Mouse (Mus musculus) thymus, postnatal 10 days (tissue): ENCODE data around the gene Atp1a2.
"Not testable (repeated sequence)": the region's sequence is repeated elsewhere in the genome, so short reads cannot be mapped to it uniquely, and the experiment has no call there.

Experiments used
- DNase-seq, 2 experiments: peaks; one replicate each; pipeline ENCODE4 v3.0.0; 2021; ENCODE audit warnings: low spot score in 2 of 2

Atp1a2 gene

DNA sequence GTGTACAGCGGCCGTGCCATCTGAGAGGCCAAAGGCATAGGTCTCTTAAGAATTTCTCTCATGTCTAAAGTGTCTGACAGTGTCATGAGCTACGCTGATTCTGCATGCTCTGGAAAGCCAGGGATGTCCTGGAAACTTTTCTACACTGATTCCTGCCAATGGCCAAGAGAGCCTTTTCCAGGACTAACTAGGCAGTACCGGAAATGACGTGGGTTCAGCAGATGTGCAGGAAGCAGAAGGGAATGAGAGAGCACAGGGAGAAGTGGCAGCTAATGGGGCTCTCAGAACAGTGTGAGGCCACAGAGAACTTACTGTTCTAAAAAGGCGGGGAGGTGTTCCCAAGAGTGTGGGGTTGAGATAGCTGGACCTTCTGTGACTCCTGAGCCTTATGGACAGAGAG lies 24.5 kb downstream of the Atp1a2 start:
- no peak for DNase-seq

DNA sequence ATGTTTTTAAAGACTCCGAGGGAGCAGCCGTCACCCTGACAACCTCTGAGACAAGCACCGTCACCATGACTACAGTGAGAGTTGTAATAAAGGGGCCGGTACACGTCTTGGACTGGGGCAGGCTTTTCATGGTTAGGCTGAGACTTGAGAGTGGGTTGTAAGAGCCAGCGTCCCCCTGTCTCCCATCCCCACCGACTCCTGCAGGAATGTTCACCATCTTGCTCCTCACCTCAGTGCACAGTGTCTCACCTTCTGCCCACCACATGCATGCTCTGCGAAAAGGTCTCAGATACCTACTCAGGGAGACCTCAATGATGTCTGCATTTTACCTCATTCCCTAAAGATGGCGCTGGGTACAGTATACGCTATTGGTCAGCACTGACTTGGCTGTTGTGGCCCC lies 26.1 kb downstream of the Atp1a2 start:
- DNase-seq: no peak

DNA sequence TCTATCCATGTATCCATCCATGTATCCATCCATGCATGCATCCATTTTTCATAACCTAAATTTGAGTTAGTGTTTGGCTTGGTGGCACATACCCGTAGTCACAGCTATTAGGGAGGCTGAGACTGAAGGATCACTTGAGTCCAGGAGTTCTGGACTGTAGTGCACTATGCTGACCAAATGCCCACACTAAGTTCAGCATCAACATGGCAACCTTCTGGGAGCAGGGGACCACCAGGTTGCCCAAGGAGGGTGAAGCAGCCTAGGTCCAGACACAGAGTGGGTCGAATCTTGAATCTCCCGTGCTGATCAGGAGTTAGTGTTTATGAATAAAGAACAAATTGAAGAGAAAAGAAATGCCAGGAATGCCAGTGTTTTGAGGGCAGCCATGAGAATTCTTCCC lies 26.7 kb downstream of the Atp1a2 start:
- DNase-seq: no peak

DNA sequence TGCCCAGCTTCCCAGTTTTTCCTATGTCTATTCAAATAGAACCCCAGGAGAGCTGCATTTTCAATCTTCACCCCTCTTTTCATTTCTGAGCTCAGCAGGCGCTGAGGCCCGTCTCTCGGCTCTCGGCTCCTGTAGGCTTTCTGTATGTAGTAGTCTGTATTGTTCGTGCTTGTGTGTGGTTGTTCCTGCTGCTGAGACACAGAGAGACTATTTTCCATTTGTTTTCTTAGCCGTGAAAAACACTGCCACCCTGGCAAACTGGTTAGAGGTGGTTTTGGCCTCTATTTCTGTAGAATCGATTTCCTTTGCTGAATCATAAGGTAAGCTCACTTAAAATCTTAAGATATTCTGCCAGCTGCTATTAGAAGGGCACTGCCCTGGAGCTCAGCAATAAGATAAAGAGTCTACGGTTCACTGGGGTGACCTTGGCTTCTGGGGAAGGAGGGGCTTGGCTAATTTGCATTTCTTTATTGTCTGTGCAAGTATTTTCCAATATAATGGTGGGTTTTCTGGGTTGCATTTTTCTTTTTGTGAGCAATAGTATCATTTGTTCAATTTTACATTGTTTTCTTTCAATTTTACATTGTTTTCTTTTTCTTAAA lies 36.3 kb downstream of the Atp1a2 start, which contains the start of gene Igsf8:
Igsf8 (plus strand) TSS at position 165 of the 602 bp plus-strand sequence.
- no peak for DNase-seq

DNA sequence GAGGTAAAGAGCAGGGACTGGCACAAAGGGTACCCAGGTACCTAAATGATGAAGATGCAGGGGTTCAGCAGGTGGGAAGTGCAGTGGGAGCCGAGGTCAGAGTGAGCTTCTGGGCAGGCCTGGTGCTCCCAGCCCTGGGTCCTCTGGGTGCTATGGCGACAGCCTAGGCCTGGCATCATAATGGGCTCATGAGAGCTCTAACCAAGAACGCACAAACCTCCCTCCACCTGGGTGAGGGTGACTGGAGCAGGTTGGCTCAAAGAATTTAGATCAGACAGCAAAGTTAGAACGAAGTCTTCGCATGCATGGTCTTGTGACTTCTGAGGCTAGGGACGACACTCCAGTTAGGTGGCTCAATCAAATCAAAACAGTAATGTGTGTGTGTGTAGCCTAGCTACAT lies 39.5 kb downstream of the Atp1a2 start, which contains the start of gene Atp1a4:
Atp1a4 (minus strand) TSS at position 101 of the 400 bp plus-strand sequence.
- no peak for DNase-seq

DNA sequence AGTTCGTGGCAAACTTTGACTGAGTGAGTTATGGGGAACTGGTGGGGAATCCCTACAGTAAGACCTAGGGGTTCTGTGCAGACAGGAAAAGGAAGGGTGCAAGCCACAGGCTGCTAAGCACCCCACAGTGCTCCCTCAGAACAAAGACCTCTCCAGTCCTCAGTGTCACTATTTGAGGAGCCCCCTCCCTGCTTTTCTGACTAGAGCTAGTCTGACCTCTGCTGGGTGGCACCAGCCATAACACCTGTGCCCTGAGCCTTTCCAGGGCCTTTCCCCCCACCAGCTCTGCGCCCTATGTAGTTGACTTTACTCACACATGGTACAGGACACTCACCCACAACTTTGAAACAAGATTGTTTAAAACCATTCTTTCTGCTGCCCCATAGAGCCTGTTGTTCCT lies 50.2 kb downstream of the Atp1a2 start:
- DNase-seq: peak; percentile 36 to 61

DNA sequence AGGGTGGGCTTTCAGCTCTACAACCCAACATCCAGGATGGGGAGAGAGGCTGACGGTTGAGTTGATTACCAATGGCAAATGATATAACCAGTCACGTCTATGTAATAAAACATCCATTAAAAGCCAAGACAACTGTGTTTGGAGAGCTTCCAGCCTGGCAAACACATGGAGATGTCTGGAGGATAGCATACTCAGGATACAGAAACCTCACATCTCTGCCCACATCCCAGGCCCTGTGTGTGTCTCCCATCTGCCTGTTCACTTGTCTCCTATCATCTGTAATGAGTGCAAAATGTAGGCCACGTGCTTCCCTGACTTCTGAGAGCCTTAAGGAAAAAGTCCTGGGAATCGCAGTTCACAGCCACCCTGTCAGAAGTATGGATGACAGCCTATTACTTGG lies 50.6 kb downstream of the Atp1a2 start:
- no peak for DNase-seq

DNA sequence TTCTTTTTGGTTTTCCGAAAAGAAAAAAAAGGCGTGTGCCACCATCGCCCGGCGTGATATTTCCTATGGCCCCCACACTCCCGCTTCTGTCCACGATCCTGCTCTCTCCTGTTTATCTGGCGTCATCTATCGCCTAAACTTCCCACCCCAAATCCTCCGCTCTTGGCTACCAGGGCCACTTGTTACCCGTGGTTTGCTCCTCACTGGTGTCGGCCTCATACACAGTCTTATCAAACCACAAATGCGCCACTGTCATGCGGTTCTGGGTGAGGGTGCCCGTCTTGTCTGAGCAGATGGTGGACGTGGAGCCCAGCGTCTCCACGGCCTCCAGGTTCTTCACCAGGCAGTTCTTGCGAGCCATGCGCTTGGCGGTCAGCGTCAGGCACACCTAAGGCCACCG lies 53.2 kb downstream of the Atp1a2 start:
- not testable (repeated sequence) for DNase-seq

DNA sequence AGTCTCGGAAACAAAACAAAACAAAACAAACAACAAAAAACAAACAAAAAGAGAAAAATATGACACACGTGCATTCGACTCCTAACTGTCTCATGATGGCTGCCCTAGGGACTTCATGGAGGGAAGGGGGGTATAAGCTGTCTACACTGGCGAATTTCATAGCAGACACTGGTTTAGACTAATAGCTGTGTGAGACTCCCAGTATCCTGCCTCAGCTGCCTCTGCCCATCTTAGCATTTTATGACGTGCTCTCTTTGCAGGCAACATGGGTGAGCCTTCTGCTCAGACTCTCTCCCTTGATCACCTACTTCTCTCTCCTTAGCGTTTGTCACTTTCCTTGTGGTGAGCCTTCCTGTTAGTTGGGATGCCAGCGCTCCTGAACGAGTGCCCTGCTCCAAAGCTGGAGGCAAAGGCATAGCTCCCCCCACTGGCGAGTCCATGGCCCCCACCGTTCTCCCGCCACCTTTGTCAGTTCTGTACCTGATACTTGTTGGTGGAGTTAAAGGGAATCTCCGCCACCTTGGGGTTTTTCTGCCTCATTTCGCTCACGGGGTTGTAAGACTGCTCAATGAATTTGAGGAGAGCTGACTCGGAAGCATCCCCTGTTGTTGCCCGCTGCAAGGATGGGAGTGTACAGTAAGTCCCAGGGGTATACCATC lies 54.2 kb downstream of the Atp1a2 start:
- DNase-seq: no peak

DNA sequence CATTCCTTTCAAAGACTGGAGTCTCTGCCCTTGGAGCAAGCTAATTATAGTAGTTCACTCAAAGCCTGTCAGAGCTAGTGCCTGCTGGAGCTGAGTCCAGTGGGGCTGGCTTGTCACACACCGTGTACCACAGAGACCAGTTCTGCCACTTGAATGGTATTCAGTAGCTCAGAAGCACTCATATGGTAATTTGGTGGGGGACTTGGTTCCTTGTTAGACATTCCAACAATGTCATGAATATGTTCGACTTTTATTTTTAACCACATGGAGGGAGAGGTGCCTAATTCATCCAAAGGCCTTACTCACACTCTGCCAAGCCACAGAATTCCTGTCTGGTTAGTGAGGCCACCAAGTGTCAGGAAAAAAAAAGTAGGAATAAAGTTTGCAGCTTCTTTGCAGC lies 55.5 kb downstream of the Atp1a2 start:
- DNase-seq: no peak

DNA sequence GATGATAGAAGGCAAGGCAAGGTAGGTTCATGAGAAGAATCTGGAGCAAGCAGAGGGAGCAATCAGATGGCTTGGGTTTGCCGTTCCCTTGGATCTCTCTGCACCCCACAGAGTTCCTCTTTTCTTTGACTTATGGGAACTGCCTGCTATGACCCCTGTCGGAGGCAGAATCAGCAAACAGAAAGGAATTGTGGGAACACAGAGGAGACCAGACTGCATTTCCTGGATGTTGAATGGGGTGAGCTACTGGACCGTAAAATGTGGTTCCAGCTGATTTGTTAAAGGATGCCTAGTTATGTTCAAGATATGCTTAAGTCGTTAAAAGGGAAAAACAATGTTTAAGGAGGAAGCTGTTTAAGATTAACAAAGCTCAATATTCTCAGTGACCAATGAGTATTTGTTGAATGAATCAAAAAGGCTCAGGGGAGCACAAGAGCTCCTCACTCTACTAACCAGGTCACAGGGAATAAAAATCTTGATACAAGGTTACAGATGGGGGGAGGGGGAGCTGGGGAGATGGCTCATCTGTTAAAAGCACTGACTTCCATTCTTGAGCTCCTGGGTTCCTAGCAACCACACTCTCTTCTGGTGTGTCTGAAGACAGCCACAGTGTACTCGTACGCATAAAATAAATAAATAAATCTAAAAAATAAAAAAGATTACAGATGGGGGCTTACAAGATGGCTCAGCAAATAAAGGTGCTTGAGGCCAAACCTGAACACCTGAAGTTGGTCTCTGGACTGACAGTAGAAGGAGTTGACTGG lies 56.7 kb downstream of the Atp1a2 start:
- DNase-seq: no peak

DNA sequence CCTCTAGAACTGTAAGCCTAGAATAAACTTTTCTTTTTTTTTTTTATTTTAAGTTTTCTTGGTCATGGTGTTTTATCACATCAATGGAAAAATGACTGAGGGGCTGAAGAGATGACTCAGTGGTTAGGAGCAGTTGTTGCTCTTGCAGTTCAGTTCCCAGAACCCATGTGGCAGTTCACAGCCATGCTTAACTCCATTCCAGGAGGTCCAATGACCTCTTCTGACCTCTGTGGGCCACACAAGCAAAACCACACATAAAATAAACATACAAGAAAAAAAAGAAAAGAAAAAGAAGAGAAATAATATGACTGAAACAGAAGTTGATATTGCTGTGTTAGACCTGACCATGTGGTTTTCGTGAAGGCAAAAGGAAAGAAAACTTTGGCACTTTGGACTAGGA lies 68.6 kb downstream of the Atp1a2 start:
- no peak for DNase-seq

DNA sequence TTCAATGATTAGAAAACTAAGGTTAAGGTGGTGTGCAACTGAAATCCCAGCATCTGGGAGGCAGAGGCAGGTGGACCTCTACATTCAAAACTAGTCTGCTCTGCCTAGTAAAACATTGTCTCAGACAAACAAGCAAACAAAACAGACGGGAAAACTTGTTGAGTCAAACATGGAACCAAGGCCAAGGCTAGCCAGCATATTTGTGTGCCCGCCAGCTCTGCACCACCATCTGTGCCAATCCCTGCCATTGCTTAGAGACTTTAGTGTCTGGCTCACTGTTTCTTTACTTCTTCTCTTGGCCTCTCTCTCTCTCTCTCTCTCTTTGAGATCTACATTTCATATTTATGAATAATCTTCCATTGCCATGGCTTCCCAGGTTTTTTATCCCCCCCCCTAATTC lies 69.7 kb downstream of the Atp1a2 start:
- no peak for DNase-seq
